ENCODE assay signal across 7 mouse cellular contexts in genomic region chr1:86501559-86501958, GRCm38 (mm10). TPM values are rescaled to one million over a fixed set of nuclear protein-coding genes. Genes with fewer than 3 reads are reported as not detected.
DNase-seq lines count a peak whose midpoint lies in the region; ATAC-seq lines count a peak whose summit lies in the region.

No protein-coding gene starts in this region.

- peak overlapping the region; percentile 86 for H3K27ac ChIP-seq in embryonic facial prominence, embryonic 12.5 days
- H3K27ac ChIP-seq in limb, embryonic 13.5 days, result peak overlapping the region; percentile 99
- H3K27ac ChIP-seq in midbrain, embryonic 16.5 days (ENCODE audit: low read length), result peak overlapping the region; percentile 77

- peak; percentile 95 for DNase-seq in adrenal gland, postnatal 14 days
- DNase-seq in heart, adult 18-20 months, result peak; percentile 90 to 98
- DNase-seq in kidney, adult 8-10 months, result peak; percentile 95 to 99
- peak; percentile 96 to 98 for DNase-seq in spleen, postnatal 10 days (ENCODE audit: low spot score in 2 of 2)

- H3K27me3 ChIP-seq in embryonic facial prominence, embryonic 12.5 days, result no peaks in the 10 kb centered on the region
- H3K27me3 ChIP-seq in limb, embryonic 13.5 days, result no peaks in the 10 kb centered on the region
- H3K27me3 ChIP-seq in midbrain, embryonic 16.5 days (ENCODE audit: control insufficient read depth, insufficient read depth, low read depth, low read length), result no peaks in the 10 kb centered on the region

- no peaks in the 10 kb centered on the region for H3K36me3 ChIP-seq in embryonic facial prominence, embryonic 12.5 days
- no peaks in the 10 kb centered on the region for H3K36me3 ChIP-seq in limb, embryonic 13.5 days
- no peaks in the 10 kb centered on the region for H3K36me3 ChIP-seq in midbrain, embryonic 16.5 days (ENCODE audit: control insufficient read depth, insufficient read depth, low read length)

- H3K4me2 ChIP-seq in embryonic facial prominence, embryonic 12.5 days (replicated peaks), result peak overlapping the region; percentile 24
- peak overlapping the region; percentile 79 for H3K4me2 ChIP-seq in limb, embryonic 13.5 days (replicated peaks)
- peak overlapping the region; percentile 34 for H3K4me2 ChIP-seq in midbrain, embryonic 16.5 days (ENCODE audit: low read length)

- no peak overlapping the region for H3K4me3 ChIP-seq in embryonic facial prominence, embryonic 12.5 days
- H3K4me3 ChIP-seq in limb, embryonic 13.5 days, result 0 out of 2 replicates have a peak overlapping the region, but pooled peaks have one; percentile 3
- H3K4me3 ChIP-seq in midbrain, embryonic 16.5 days (ENCODE audit: low read depth, low read length), result no peak overlapping the region

- H3K9me3 ChIP-seq in embryonic facial prominence, embryonic 12.5 days, result no peaks in the 10 kb centered on the region
- H3K9me3 ChIP-seq in limb, embryonic 13.5 days, result no peaks in the 10 kb centered on the region
- H3K9me3 ChIP-seq in midbrain, embryonic 16.5 days (replicated peaks; ENCODE audit: control insufficient read depth, low read length, poor library complexity, severe bottlenecking), result no peaks in the 10 kb centered on the region

- 0% methylated on average over 4 of the region's 4 CpGs for whole genome bisulfite sequencing in embryonic facial prominence, embryonic 12.5 days
- WGBS in limb, embryonic 13.5 days, result 0% methylated on average over 4 of the region's 4 CpGs
- 1% methylated on average over 4 of the region's 4 CpGs for WGBS in midbrain, embryonic 16.5 days

- no peak for ATAC-seq in embryonic facial prominence, embryonic 12.5 days (ENCODE audit: insufficient number of reproducible peaks, insufficient read depth, low FRiP score, low TSS enrichment)
- 0 out of 2 replicates have a peak, but pooled peaks have one; percentile 1 for ATAC-seq in limb, embryonic 13.5 days (ENCODE audit: low FRiP score, low read depth)
- 0 out of 2 replicates have a peak, but pooled peaks have one; percentile 1 for ATAC-seq in midbrain, embryonic 16.5 days

- H3K4me1 ChIP-seq in embryonic facial prominence, embryonic 12.5 days, result peaks cover 40% of the 10 kb centered on the region
- peaks cover 70% of the 10 kb centered on the region for H3K4me1 ChIP-seq in limb, embryonic 13.5 days
- H3K4me1 ChIP-seq in midbrain, embryonic 16.5 days (ENCODE audit: control insufficient read depth, insufficient read depth, low read length), result peaks cover 32% of the 10 kb centered on the region

- no peak overlapping the region for H3K9ac ChIP-seq in embryonic facial prominence, embryonic 12.5 days
- H3K9ac ChIP-seq in limb, embryonic 13.5 days, result peak overlapping the region; percentile 50; the same call in 1 of the 2 replicates
- 0 out of 2 replicates have a peak overlapping the region, but pooled peaks have one; percentile 11 for H3K9ac ChIP-seq in midbrain, embryonic 16.5 days (ENCODE audit: low read depth, low read length)

RNA-seq across cellular contexts. Expression of gene Ptma, which starts 25.0 kb away (rescaled TPM):
- total RNA-seq in adrenal gland, postnatal 14 days (2021), result 806 and 848 TPM in 2 replicates
- 3,116 and 3,315 TPM in 2 replicates for polyA plus RNA-seq in embryonic facial prominence, embryonic 12.5 days (2016; fragmentation: Nextera tagmentation; extraction: Ambion mirVana)
- 100 to 1,000 TPM; 212 TPM for total RNA-seq in heart, adult 18-20 months (2021)
- 2,828 and 3,051 TPM in 2 replicates for polyA plus RNA-seq in limb, embryonic 13.5 days (2015; fragmentation: Nextera tagmentation; extraction: Ambion mirVana)
- 1,375 and 1,671 TPM in 2 replicates for polyA plus RNA-seq in midbrain, embryonic 16.5 days (2015; fragmentation: Nextera tagmentation; extraction: Ambion mirVana)

Comparison
In these comparisons a context has a peak if more than half of its experiments do, and no peak if none do; other contexts are left out.
1. H3K4me2 ChIP-seq: peak in every context shown above with its lines; median percentile 79 in limb, embryonic 13.5 days; 34 in midbrain, embryonic 16.5 days; 24 in embryonic facial prominence, embryonic 12.5 days.